Mouse (Mus musculus) c-Kit-positive CD71-positive TER-119-negative erythroid progenitor cells, embryonic 14.5 days (primary cell): ENCODE results near the gene Gpr137b.
"Not testable (repeated sequence)": the region's sequence is repeated elsewhere in the genome, so short reads cannot be mapped to it uniquely, and the experiment has no call there.

ENCODE experiments used
- DNase-seq: peaks from one replicate; pipeline ENCODE4 v3.0.0-alpha.2; 2013; ENCODE audit warnings: low read depth

Gpr137b gene

DNA sequence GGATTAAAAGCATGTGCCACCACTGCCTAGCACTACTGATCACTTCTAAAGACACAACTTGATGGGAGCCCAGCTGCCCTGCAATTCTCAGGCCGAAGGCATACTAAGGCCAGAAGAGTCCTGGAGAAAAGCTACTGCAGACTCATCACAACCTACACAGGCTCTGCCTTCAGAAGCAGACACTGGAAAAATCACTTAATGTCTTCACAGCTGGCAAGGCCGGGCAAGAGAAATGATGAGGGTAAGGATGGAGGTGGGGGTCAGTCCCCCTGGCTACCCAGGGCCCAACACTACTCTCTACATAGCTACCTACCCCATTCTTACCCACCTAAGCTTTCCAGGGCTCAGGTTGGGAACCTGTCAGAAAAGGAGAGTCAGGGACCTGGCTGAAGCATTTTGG is 27.4 kb downstream of the Gpr137b start:
- DNase-seq: not testable (repeated sequence)

- not testable (repeated sequence) for DNase-seq
These were observed 30.3 kb downstream of the Gpr137b start for GRCm38 (mm10) chr13:13363536-13363935.

DNA sequence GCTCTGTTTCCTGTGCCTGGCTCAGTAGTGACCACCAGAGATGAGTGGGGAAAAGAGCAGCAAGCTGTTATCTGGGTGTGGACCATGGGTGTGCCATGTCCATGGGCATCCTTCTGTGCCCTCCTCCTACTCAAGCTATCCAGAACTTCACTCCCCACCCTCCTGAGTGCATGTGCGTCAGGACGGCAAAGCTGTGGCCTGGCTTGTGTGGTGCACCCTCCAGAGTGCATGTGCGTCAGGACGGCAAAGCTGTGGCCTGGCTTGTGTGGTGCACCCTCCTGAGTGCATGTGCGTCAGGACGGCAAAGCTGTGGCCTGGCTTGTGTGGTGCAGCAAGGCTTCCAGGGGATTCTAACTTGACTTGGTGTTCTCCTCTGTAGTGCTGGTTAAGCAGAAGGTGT is 31.6 kb downstream of the Gpr137b start:
- not testable (repeated sequence) for DNase-seq

GRCm38 (mm10) chr13:13360045-13360444 is 33.8 kb downstream of the Gpr137b start:
- peak; percentile 7 for DNase-seq

- not testable (repeated sequence) for DNase-seq
These were observed 35.2 kb downstream of the Gpr137b start for GRCm38 (mm10) chr13:13358602-13359001.

GRCm38 (mm10) chr13:13358097-13358496 is 35.7 kb downstream of the Gpr137b start:
- not testable (repeated sequence) for DNase-seq

DNA sequence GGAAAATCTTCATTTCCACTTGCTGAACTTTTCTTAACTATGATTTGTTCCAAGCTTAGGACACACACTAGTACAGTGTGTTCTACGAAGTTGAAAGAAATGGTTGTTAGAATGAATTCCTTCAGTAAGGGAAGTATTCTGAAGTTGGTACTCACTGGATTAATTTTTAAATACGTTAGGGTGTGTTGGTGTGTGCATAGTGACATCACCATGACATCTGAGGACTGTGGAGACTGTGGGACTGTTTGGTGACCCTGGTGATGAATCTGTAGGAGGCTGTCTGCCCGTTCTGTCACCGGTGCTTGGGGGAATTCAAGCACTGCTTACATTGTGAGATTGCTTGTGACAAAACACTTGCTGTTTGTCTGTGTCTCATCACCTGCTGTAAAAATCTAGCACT is 41.7 kb downstream of the Gpr137b start:
- not testable (repeated sequence) for DNase-seq

DNA sequence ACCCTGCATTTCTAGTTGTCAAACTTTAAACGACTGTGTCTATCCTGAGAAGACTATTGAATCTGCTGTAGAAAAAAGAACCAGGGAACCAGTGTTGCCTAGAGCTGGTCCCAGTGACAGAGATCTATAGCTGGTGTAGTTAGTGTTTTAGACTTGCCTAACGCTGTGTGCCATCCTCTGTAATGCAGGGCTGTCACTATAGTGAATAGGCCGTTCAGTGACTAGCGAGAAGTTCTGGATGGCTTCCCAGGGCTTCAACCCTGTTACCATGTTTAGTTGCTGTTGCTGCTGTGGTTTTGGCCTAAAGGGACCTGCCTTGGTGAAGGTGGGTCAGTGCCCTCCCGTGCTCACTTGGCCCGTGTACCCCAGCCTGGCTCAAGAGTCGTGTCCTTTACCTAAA is 43.1 kb downstream of the Gpr137b start:
- DNase-seq: not testable (repeated sequence)

- peak; percentile 24 for DNase-seq
These were observed 44.5 kb downstream of the Gpr137b start for GRCm38 (mm10) chr13:13349288-13349687.

GRCm38 (mm10) chr13:13347634-13348412 is 46.0 kb downstream of the Gpr137b start:
- DNase-seq: not testable (repeated sequence)

DNA sequence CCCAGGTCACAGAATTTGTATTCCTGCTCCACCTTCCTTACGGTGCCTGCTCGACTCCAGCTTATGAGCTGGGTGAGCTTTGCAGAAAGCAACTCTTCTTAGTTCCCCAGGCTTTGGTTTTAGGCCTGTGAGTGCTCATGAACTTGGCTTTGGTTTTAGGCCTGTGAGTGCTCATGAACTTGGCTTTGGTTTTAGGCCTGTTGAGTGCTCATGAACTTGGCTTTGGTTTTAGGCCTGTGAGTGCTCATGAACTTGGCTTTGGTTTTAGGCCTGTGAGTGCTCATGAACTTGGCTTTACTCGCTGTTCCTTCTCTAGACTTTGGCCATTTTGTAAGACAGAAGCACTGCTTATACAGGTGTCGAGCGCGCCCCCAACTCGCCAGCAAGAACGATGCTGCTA is 56.5 kb downstream of the Gpr137b start:
- DNase-seq: not testable (repeated sequence)

- DNase-seq: peak; percentile 31
These were observed 64.9 kb downstream of the Gpr137b start for GRCm38 (mm10) chr13:13328876-13329275.
